Mouse (Mus musculus) layer of hippocampus, adult 9-10 months (tissue): Measurements from ENCODE around the gene C2cd4c.

Source experiments
- DNase-seq: peaks from one replicate; pipeline ENCODE4 v3.0.0; 2022; ENCODE audit warnings: low spot score

The C2cd4c gene

DNA sequence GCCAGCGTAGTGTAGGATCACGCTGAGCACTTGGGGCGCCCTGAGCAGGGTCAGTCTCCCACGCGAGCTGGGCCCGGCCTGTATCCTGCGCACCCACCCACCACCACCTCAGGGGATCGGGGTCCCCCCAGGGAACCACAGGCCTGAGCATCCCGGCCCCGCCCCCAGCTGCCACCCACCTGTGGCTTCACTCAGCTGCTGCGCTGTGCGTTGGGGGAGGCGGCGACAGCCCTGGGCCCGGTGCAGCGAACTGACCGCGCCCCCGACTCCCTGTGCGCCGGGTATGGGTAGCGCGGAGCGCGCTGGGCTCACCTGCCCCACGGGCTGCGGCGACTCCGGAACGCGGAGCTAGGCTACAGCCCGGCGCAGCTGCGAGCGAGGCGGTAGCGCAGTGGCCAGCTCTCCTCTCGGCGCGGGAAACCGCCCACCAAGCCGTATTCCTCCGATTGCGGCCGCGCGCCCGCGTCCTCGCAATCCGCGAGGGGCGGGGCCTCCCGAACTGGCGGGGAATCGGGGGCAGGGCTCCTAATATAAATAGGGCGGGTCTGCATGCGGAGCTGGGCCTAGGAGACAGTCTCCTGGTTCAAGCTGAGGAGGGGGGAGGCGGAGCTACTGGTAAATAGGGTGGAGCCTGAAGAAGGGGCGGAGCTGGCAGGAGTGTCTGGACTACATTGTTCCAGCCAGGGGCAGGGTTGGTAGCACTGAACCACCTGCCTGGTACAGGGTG is at the start of gene C2cd4c:
TSS of gene C2cd4c (minus strand) at position 448 of the 727 bp plus-strand sequence.
- DNase-seq, result no peak

DNA sequence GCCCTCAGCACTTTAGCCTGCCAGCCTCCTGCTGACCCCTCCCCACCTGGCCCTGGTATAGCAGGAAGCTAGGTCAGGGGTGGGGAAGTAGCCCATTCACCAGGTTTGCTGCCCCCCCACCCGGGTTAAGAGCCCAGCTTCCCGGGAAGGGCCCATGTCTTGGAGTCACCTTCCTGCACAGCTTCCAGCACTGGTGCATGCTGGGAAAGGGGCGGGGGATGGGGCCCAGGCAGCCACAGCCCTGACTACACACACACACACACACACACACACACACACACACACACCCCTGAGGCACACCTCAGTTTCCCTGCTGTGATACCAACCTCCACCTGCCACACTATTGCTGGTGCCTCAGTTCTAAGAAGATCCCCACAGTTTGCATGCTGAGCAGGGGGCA is 48.0 kb upstream of the C2cd4c start:
- no peak for DNase-seq

DNA sequence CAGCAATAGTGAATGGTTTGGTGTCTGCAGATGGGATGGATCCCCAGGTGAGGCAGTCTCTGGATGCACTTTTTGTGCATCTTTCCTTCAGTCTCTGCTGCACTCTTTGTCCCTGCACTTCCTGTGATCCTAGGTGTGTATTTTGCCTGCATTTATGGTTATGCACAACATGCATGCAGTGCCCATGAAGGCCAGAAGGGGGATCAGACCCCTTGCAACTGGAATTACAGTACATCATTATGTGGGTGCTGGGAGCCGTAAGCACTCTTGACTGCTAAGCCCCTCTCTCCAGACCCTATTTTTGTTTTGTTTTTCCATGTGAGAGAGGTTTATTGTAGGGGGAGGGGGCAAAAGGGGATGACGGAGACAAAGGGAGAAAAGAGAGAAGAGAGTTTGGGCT is 46.5 kb upstream of the C2cd4c start:
- no peak for DNase-seq

DNA sequence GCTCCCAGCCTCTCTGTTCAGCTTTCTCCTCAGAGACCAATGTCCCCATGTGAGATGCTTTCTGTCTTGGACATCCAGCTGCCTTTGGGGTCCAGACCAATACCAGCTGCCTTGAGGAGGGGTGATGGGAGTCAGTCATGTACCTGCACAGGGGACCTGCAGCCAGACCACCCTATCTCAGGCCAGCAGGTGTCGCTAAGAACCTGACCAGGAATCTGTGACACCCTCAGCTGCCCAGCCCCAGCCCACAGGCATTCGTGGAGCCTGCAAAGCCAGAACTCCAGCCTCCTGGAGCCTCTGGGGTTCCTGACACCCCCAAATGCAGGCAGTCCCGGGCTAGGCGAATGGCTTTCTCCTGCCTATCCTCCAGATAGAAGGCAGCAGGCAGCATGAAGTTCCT is 45.0 kb upstream of the C2cd4c start:
- no peak for DNase-seq

DNA sequence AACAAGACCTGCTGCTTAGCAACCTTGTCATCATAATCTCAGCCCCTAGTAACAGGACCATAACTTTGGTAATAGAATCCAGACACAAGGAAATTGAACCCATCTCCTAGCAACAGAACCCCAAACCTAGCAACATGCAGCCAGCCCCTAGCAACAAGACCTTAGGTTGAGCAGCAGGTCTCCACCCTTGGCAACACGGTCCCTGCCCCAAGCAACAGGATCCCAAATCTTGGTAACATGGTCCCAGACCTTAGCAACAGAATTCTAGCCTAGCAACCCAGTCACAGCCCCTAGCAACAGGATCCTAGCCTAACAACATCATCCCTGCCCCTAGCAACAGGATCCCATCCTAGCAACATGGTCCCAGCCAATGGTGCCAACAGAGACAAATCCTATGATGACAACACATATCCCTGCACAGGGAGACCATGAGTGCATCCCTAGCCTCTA is 41.1 kb upstream of the C2cd4c start:
- DNase-seq, result peak; percentile 49

DNA sequence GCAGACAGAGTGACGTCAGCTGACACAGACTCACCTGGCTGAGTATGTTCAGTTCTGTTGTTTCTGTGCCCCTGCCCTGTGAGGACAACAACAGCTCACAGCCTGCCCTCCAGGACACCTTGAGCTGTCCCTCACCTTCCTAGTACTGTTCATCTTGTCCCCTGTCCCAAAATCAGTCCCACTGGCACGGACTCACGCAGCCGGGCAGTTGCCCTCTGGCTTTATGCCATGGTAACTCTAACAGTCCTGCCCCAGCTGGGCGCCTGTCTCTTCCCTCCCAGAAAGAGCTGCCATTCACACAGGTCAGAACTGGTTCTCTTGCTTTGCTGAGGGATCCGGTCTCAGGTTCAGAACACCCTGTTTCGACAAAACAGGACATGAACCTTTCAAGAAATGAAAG is 39.0 kb upstream of the C2cd4c start:
- DNase-seq, result no peak

DNA sequence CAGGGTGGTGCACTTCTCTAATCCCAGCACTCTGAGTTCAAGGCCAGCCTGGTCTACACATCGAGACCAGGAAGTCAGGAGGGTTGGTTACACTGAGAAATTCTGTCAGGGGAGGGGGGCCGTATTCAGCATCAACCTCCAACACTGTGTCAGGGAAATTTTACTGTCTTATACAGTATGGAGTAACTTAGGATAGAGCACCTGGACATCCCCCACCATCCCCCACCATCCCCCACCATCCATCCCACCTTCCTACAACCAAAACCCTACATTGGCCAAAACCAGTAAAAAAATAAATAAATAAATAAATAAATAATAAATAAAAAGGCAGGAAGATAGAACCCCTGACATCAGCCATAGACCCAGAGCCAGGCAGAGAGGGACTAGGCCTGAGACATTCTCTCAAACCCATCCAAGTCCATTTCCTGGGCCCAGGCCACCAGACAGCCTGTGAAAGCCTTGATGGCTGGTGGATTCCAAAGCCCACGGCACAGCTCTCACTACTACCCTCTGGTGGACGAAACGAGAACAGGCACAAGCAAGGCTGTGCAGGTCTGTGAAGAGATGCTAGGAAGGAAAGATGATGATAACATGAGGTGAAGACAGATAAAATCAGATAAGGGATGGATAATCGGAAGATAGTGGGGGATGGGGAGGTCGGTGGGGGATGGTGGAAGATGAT is 35.4 kb upstream of the C2cd4c start:
- peak; percentile 74 for DNase-seq

DNA sequence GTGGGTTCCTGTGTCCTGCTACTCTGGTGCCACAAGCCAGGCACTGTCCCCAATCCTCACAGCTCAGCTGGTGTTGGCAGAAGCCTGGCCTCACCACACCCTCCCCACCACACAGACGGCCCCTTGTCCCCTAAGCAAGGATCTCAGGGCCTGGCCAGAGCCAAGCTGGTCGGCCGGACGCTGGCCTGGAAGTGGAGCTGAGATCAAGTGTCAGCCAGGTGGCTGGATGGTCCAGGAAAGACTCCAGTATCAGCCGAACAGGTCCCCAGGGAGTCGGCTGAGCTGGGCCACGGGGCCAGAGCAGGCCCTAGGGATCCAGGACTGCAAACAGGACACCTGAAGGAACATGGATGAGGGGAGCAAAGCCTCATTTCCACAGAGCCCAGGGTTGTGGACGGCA is 31.9 kb upstream of the C2cd4c start, which contains the start of gene Odf3l2:
TSS of gene Odf3l2 (minus strand) at position 28 of the 400 bp plus-strand sequence.
- no peak for DNase-seq

DNA sequence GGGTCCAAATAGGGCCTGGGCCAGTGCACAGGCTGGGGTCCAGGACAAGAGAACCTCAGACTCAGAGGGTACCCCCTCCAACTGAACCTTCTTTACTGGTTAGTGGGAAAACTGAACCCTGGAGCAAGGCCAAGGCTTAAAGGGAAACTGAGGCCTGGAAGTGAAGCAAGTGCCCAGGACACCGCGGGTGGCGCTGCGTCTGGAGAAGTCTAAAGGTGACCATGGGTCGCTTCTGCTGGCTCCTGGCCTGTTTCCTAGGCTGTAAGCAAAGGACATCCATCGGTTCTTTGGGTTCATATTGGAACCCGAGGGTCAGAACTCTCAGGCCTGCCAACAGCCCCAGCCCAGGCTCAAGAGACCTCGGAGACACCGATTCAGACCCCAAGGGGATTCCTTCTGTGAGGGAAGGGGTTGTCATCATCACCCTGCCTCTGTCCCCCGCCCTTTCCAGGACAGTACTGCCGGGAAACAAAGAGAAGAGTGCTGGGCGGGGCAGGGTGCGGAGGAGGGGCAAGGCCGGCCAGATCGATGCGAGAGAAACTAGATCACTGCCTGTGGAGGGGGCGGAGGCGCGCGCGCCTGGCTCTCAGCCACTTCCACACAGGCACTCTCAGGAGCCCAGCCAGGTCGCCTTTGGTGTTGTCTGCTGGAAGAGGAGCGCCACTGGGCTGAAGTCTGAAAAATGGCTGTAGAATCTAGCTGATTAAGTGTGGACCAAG is 24.8 kb upstream of the C2cd4c start:
- no peak for DNase-seq

DNA sequence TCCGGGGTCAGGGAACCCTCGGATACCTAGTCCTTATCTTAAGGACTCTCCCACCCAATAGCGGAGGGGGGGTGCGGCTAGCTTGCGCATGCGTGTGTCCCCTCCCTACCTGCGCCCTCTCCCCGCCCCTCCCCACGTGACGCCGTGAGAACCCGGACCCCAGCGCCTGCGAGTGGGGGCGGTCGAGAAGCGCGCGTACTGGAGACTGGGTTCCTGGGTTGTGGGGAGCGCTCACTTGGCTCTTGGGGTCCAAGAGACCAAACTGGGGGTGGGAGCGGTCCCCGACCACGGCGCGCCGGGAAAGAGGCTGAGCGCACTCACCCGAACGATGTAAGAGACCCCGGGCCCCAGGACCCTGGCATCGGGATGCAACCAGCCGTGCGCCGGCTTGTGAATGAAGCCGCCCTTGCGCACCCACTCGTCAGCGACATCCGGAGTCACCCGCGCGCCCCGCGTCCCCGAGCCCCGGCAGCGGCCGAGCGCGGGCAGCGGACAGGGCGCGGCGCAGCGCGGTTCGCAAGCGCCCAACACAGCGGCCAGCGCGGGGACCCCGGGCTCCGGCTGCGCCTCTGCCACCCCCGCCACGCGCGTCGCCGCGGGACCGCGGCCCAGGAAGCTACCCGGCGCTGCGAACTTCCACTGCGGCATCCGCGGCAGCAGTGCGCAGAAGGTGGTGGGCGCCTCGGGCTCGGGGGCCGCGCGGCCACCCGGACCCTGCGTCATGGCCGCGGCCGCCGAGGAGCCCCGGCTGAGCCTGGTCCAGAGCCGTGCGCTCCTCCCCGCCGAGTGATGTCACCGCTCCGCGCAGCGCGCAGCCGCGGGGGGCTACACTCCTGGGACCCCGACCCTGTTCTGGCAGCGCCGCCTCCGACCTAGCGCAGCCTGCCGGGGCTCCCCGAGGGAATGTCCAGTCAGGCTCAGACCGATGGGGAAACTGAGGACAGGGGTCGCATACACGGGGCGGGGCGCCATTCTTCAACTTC is 23.6 kb upstream of the C2cd4c start, which contains the start of gene Shc2:
TSS of gene Shc2 (minus strand) at position 791 of the 983 bp plus-strand sequence.
- DNase-seq, result no peak

DNA sequence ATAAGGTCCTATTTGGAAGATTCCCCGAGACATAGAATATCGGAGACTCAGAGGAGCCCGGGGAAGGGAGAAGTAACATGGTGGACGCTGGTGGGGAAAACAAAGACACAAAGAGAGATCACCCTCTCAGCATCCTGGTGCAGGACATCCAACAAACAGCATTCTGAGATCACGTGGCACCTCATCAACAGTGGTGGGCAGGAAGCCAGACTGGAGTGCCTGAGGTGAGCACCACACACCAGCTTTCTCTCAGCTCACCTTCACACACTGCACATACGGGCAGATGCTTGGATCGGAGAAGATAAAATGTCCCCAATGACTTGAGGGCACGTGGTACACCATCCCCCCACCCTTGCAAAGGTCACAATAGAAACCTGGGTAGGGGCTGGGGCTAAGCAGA is 22.5 kb upstream of the C2cd4c start:
- DNase-seq, result no peak

DNA sequence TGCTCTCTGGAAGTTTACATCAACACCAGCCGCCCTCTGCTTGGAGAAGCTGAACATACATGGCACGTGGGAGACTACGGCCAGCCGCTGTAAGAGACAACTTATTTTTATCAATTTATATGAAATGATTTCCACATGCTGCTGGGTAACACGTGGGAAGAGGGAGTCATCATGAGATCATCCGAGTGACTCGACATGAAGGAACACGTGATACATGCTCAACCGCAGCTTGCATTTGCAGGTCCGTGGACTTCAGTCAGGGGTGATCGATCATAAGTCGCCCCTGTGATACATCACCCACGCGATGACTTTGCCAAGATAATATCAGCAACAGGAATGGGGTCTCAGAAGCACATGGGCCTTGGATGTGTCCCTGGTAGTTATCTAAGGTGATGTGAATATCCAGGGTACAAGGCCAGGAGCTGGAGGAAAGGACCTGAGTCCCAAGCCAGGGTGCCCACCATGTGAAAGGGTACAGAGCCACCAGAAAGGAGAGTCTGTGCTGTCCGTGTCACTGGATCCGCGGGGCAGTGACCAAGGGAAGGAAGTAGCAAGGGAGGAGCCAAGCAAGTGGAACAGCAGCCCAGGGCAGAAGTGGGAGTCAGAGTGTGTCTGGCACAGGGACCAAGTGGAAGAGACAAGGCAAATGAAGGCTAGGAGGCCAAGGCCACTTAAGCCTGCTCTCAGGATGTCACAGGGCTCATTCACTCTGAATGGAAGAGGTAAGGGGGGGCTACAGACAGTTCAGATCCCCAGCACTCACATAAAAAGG is 19.4 kb upstream of the C2cd4c start:
- no peak for DNase-seq

DNA sequence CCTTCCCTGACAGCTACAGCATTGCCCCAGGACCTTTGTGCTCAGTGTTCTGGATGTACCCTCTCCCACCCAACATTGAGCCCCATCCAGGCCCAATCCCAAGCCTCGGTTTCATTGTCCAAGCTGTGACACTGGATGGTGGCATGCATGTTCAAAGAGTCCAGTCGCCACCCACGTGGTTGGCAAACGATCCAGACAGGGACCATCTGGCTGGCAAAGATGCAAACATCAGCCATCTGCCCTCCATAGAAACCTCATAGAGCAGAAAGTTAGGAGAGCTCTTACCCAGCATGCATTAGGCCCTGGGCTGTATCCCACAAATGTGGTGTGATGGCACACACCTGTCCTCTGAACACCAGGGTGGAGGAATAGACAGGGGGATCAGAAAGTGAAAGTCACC is 17.6 kb upstream of the C2cd4c start:
- peak; percentile 74 for DNase-seq

DNA sequence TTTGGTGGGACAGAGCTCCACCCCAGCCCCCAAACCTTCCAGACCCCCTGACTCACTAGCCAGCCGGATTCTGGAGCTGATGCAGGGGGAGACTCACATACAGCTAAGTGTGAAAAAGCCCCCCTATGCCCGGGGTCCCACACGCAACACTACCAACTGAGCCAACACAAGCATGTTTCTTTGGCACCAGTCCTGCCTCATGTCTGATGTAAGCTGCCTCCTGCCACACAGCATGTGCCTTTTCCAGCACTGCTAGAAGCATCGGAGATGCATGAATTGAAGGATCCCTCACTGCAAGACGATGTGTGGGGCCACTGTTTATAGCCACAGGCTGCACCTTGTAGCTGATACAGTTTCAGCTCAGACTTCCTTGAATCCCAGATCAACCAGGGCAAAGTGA is 14.6 kb upstream of the C2cd4c start:
- DNase-seq, result no peak

DNA sequence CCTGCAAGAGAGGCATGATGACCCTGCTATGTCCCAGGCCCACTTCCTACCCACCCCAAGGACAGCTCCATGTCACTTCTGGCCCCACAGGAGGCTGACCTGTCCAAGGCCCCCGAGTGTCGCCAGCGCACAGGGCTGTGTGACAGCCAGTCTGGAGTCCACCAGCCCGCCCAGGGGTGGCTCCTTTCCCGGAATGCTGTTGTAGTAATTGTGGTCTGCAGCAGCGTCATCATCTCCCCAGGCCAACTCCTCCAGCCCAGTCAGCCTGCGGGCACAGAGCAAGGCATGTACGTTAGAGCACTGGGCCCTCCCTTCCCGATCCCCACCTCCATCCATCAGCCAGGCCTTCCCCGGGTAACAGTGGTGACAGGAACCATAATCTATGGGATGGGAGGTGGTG is 12.3 kb upstream of the C2cd4c start:
- no peak for DNase-seq

DNA sequence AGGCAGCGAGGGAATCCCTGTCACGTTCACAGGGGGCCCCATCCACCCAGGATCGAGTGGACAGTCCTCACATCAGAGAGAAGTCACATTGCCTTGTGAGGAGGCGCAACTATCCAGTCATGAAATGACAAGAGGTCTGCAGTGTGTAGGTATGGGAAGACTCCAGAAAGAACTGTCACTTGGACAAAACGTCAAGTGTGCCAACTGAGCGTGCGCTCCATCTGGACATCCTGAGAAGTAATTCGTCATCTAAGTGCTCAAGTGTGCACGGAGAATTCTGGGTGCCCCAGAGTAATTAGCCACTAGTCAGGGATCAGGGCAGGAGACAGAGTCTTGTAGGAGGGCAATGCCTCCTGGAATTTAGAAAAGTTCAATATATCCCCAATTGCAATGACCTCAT is 11.6 kb upstream of the C2cd4c start:
- no peak for DNase-seq

DNA sequence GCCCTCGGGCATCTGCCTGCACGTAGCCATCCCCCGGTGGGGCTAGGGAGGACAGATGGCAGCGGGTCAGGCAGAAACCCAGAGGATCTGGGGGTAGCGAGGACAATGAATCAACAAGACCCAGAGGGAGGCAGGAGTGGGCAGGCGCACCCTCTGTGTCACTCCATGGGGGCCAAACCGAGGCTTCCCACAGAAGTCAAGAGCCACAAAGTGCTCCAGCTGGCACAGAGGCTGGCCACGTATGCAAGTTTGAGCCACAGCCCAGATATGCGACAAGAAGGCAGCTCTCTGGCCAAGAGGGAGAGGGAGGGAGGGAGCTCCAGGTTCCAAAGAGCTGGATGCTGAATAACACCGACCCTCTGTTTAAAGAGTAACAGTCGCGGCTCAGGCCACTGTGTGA is 10.1 kb upstream of the C2cd4c start:
- no peak for DNase-seq

DNA sequence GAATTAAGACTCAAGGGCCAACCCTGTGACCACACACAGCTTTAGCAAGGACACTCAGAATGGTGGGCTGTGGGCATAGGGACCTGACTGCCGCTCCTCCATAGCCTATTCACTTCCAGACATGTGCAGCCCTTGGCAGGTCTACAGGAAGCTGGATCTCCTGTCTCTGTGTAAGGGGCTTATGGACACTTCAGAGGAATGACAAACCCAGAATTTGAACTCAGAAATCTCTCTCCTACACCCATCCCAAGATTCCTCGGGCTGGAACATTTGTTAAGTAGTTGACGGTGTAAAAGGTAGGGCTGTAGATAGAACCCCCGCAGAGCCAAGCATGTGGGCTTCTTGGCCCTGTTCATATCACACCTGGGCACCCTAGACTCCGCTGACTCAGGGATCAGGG is 2.6 kb upstream of the C2cd4c start:
- no peak for DNase-seq

DNA sequence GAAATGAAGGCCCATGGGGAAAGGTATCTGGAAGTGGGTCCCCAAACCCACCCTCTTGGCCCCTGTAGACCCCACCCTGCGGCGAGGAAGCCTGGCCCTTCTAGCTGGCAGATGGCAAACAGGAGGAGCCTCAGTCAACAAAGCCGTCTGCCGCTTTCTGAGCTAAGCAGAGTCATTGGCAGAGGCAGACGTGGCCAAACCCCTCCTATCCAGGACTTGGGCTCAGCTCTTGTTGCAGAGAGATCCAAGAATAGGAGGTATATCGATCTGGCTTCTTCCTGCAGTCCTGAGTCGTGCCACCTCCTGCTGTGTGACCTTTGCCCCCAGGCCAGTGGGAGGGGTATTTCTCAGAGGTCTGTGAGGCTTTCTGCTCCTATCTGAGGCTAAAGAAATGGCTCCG is 2.0 kb upstream of the C2cd4c start:
- no peak for DNase-seq

DNA sequence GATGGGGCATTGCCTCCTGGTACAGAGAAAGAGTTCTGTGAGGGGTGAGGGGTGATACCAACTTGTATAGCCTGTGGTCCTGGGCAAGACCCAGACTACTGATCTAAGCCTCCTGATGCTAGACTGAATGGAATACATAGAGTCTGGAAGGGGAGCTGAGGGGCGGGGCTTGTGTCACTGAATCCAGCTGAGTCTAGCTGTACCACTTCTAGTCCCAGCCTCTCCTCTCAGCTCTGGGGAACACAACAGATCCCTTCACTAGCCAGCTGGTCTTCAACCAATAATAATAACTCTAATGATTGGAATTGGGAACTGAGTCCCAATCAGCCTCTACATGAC is 449 bp upstream of the C2cd4c start:
- no peak for DNase-seq
